Mouse (Mus musculus) frontal cortex, adult (tissue): ENCODE measurements around the gene Gnas.

ENCODE experiments used
- ATAC-seq: cut with Nextera tagmentation; 2 replicates; pipeline ENCODE4 v1.9.2; 2017; ENCODE audit warnings: mild to moderate bottlenecking, moderate library complexity, mixed read lengths; ENCODE audit not compliant: low TSS enrichment

Gnas gene

DNA sequence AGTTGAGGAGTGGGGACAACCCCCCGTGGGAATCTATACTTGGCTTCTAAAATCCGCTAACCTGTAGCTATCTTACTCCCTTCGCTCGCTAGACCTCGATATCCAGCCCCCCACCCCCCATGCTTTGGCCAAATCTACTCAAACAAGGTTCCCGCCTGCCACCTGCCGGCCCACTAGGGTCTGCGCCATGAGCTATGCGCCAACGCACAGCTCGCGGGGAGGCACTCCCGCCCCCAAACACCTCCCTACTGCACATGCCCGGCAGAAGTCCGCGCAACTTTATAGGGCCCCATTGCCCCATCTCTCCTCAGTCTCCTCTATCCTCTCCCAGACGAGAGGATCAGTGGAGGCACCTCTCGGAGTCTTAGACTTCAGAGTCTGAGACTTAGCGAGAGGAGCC, at the start of gene Gnas:
Gene Gnas, plus strand, starts transcription at position 310 of the 400 bp plus-strand sequence.
- ATAC-seq, result 0 out of 2 replicates have a peak, but pooled peaks have one; percentile 23

DNA sequence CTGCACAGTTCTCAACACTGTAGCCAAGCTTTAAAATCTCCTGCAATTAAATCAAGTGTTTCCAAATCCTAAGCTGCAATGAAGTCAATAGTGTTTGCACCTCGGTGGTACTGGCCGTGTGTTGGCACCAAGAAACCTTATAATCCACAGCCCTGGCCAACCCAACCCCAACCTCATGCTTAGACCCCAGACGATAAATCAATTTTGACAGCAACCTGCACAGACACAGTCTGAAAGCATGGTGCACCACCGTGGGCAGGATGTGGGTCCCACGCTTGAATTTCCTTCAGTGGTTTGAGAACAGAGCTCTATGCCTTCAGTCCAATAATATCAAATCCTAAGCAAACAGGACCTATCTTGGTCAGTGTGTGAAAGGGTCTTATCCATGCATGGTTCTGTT, 41.7 kb upstream of the Gnas start:
- no peak for ATAC-seq

DNA sequence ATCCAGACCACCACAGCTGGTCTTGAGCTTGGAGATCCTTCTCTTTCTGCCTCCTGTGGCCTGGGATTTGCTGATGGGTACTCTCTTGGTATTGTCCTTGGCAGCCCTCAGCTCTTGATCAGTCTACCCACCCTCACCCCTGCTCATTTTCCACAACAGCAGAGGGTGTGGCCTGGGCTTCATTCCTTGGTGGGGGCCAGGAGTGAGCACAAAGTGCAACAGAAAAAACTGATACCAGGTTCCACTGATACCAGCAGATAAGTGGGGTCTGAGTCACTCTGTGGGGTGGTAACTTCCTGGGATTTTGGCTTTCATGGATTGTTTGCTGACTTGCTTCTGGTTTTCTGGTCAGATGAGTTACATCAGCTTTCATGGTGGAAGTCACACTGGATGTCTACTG, 32.2 kb upstream of the Gnas start:
- no peak for ATAC-seq

DNA sequence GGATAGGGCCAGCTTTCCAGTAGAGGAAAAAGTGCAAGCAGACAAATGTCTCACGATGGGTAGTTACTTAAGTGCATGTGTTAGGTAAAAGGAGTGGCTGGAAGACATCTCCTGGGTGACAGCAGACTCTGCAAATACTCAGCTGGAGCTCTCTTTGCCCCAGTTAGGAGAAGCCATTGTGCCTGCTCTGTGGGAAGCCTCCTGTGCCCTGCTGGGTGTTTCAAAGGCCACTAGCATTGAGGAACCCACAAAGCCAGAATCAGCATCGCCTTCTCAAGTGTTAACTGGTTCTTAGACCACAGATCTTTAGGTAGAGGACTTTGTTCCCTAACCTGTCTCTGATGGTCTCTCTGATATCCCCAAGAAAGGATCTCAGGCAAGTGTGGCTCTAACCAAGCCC, 26.8 kb upstream of the Gnas start:
- no peak for ATAC-seq

DNA sequence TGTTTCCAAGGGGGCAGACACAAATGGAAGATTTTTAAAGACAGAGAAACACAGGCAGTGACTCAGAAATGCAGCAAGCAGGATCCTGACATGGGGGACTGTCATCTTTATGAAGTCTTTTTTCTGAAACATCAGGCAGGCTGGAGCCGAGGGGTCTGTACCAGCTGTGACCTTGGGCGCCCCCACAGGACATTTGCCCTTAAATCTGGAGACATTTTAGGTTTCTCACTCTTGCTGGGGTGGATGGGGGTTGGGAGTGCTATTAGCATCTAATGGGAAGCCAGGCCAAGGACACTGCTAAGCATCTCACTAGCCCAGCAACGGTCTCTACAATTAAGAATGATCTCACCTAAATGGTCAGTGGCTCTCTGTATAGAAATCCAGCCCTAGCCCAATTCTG, 24.1 kb upstream of the Gnas start:
- ATAC-seq, result no peak

DNA sequence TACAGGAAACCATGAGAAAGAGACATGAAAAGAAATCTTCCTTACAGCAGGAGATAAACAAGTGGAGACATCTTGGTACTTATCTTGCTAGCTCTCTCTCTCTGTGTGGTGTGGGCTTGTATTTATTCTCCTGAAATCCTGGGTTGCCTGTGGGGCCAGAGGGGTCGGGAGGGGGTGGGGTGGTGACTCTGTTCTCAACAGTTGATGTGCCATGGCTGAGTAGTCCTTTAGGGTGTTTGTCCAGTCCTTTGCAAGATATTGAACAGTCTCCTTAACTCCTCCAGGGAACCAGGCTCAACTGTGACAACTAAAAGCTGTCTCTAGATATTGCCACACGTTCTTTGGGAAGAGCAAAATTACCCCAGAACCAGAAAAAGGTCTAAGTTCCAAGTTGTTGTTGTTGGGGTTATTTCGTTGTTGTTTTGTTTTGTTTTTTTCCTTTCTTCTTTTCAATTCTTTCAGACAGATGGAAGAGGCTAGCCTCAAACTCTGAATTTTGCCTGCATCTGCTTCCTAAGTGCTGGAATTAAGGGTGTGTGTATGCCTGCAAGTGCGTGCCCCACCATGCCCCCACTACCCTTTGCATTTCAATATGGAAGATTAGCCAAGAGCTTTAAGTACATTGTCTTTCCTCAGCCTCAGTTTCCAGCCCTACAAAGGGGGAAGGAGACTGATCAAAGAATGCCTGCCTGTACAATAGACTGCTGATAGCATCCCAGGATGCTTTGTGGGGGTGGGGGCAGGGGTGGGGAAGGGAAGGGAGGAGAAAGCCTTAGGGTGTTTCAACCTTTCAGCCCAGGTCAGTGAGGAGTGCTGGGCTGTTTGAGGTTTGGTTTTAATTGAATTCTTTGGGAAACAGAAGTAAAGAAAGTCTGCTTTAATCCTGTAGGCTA, 23.0 kb upstream of the Gnas start:
- ATAC-seq, result no peak

DNA sequence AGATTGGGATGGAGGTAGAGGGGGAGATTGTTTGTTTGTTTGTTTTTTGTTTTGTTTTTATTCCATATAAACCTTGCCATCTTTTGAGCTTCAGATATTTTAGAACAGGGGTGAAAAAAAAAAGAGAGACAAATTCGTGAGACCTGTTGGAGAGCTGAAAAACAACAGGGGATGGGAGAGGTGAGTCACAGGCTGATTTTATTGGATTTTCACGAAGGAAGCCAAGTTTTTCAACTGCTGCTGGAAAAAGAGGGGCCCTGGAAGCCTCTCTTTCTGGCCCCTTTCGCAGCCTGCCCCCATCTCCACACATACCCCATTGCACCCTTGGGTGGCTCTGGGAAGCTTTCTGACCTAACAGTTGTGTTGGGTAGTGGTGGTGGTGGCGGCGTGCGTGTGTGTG, 22.3 kb upstream of the Gnas start:
- no peak for ATAC-seq

DNA sequence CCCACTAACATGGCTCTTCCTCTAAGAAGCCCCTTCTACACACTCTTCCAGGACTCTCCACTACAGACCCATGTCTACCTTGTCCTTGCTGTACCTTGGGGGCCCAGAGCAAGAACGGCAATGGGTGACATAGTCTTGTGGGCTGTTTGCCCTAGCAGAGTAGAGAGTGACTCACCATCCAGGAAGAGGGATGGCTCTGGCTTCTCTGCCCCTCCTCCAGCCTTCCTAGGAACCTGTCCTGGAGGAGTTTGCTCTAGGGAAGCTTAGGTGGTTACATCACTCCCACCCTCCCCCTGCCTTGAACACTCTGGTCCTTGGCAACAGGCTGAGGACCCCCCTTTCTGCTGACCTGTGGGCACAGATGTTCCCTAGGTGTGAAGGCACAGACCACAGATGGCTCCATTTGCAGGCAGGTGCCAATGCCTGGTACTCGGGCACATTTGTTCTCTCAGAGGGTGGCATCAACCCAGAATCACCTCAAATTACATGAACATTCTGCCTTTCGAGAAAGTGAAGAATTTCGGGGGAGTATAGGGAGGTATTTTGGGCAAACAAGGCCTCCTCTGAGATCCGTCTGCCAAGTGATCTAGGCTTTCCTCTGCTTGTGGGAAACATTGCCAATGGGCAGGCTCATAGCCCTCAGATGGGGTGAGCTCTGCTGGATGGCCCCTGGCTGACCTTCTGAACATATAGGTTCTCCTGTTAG, 20.9 kb upstream of the Gnas start:
- ATAC-seq, result peak; percentile 95

DNA sequence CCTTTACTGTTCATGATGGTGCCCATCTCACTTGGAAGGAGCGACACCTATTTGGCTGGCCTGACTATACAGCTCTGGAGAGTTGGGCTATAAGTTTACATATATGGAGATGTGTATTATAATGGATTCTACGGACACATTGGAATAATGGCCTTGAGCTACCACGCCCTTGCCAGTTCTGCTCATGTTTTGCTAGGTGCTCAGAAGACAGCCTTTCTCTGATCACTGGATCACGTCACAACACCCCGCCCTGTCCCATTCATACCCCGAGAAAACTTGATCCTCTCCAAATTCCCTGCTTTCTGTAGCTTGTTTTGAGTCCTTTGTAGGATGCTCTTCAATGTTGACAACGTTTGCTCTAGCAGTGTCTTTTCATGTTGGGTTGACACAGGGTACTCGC, 19.9 kb upstream of the Gnas start:
- no peak for ATAC-seq

DNA sequence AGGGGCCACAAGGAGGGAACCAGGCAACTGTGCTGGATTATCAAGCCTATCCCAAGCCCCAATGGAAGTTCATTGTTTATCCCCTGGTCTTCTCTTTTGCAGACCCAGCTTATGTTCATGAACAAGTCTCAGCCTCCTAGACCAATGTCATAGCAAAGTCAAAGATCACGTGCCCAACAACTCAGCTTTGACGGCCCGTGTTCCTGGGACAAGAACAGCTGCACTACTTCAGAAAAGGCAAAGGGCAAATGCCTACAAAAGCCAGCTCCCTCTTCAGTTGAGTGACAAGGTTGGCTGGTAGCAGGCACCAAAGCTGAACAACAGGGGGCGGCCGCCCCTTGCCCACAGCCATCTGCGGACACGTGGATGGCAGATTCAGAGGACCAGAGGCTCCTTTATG, 13.7 kb upstream of the Gnas start:
- ATAC-seq, result no peak

DNA sequence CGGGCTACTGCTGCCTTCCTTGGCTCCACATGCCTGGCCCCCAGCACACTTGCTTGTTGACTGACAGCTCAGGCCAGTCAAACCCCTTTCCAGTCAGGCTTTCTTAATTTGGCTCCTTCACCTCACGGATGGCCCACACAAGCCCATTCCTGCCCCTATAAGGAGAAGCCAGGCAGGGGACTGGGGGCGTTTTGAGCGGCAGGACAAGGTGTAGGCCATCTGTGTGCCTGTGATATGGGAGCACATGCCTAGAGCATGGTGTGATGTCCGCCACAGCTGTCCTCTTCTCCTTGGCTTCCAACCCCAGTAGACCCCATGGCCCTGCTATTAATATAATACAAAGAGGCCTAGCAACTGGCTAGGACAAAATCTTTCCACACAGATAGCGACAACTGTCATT, 12.7 kb upstream of the Gnas start:
- ATAC-seq, result no peak

DNA sequence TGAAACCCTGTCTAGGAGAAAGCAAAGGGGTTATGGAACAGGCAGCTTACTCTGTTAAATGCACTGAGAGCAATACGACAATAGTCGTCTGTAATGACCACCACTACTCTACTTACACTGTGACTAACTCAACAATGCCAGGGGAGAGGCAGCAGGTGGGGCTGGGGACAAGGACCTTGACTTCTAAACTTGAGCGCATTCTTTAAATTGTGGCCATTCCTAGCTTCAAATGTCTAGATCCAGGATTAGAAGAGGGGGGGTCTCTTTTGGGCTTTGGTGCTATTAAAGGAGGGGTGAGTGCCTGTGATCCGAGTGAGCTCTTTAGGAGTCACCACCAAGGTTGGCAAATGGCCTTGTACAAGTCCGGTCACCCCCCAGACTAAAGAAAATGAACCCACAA, 11.0 kb upstream of the Gnas start:
- ATAC-seq, result no peak

DNA sequence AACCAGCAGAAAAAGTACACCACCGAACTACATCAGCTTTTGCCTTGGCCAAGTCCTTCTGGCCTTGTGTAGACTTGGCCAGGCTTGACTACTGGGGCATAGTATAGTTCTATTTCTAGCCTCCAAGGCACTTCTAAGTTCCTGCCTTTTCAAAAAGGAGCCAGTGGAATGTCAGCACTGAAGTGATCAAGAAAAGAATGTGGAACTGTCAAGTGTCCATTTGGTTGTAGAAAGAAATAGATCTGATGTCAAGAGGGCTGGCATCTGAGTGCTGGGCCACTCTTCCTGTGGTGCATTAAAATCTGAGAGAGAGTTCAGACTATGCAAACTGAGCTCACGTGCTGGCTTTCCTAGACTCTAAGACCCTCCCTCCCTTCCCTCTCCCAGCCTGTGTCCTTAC, 10.2 kb upstream of the Gnas start:
- ATAC-seq, result no peak

DNA sequence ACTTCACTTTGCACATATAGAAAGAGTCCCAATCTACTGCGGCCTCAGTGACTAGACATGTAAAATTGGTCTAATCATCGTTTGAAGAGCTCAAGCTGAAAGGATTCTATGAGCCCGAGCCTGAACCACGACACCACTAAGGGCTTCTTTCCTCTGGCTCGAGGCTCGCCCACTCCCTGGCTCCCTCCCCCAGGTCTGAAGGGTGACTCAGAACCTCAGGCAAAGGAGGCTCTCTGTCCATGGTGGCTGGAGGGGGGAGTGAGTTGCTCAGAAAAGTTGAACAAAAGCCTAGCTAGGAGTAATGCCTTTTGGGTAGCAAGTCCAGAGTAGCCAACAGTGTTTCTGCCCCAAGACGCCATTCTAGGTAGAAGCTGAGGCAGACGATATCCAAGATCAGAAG, 4.3 kb upstream of the Gnas start:
- no peak for ATAC-seq

DNA sequence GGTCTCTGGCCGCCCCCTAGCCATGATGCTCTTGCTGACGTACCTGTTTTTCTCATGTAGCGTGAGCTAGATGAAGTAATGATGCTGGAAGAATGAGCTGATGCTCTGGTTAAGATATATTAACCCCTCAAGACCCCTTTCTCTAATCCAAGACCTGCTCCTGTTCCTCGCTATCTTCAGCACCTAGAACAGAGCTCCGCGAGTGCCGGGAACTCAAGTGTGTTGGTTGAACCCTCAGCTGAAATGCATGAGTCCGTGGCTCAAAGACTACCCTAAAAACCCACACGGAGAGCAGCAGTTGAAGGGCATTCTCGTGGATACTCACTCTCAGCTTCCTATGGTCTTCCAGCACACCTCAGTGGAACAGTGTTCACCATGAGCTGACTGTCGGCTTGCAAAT, 779 bp upstream of the Gnas start:
- no peak for ATAC-seq

DNA sequence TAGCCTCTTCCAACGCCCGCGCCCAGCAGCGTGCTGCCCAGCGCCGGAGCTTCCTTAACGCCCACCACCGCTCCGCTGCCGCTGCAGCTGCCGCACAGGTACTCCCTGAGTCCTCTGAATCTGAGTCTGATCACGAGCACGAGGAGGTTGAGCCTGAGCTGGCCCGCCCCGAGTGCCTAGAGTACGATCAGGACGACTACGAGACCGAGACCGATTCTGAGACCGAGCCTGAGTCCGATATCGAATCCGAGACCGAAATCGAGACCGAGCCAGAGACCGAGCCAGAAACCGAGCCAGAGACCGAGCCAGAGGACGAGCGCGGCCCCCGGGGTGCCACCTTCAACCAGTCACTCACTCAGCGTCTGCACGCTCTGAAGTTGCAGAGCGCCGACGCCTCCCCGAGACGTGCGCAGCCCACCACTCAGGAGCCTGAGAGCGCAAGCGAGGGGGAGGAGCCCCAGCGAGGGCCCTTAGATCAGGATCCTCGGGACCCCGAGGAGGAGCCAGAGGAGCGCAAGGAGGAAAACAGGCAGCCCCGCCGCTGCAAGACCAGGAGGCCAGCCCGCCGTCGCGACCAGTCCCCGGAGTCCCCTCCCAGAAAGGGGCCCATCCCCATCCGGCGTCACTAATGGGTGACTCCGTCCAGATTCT, 812 bp downstream of the Gnas start:
- ATAC-seq, result no peak

DNA sequence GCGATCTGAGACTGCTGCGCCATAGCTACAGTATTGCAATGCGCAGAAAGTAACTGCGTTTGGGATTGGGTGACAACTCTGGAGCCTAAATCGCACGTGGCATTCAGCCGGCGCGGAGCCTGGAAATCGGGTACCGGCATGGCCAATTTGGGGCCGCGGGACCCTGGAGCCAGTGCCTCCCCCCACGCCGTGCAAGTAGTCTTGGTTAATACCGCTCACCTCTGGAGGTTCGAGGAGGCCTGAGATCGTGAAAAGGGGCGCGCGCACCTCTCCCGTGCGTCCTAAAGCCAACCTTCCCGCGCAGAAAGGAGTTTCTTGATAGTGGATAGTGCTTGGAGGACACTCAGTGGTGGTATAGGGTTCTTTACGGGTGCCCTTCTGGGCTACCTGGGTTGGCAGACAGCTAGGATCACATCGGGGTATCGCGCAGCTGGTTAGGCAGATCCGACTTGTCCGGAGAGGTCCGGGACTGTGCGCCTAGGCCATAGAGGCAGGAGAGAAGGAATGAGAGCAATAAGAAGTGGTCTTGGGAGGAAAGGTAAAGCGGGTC, 1.9 kb downstream of the Gnas start:
- ATAC-seq, result no peak

DNA sequence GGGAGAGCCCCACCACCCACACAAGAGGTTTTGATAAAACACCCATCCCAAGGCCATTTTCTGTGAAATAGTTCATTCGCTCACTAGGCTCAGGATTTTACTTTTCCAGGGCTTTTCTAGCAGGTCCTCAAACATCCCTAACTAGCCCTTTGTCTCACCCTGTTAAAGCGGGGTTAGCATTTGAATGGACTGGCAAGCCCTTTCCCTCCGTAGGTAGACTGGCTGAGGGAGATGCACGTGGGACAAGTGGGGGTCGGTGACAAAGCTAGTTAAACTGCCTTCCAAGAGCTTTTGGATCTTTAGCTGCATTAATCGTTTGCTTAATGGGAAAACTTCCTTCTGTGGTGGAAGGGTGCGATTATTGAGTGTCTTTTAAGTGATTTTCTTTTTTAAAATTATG, 3.8 kb downstream of the Gnas start:
- ATAC-seq, result no peak

DNA sequence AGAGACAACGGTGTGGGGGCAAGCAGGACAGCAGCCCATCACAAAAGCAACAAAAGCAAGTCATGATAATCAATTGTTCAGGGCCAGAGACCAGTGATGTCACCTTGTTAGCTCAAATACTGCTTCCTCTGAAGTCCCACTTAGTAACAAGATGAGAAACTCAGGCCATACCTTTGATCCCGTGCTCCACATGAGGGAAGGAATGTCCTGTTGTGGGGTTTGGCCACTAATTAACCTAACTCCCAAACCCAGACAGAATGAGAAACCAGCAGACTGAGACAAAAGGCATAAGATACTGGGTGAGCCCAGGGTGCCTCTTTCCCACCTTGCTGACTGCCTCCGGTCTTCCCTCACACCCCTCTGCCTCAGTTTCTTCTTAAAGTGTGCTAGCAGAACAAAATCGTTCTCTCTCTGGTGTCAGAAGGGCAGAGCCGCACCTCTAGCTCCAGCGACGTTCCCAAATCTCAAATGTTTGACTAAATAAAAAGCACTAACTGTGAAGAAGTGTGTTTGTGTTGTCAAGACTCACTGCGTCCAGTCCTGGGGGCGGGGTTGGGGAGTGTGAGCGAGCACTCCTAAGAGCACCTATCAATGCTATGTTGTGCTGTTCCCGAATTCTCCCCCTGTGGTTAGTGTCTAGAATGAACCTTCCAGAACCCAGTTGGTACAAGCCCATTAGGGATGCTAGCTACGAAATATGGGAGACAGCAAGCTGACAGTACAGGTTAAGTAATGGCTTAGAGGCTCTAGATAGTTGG, 4.7 kb downstream of the Gnas start:
- no peak for ATAC-seq

DNA sequence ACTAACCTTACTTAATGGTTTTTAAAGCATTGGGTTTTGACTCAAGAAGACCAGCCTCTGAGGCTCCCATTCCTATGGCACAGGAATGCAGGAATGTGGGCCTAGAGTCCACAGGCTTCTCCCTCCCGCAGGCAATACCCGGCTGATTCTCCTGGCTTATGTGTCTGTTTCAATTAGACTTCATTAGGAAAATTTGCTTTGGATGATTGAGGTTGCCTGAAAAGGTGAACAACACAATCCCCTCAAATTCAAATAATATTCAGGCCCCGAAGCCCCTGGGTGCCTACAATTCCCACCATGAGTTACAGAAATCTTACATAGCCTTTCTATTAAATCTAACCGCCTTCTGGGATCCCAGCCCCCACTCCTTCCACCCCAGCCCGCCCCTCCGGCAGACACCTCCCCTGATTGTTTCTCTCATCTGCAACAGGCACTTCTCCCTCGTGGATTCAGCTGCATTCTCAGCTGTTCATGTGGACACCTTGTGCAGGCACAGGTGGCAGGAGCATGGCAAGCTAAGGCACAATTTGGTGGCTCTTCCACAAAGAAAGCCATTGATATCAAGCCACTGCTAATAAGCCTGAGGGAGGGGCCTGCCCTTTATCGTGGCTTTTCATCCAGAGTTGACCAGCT, 7.0 kb downstream of the Gnas start:
- ATAC-seq, result no peak

DNA sequence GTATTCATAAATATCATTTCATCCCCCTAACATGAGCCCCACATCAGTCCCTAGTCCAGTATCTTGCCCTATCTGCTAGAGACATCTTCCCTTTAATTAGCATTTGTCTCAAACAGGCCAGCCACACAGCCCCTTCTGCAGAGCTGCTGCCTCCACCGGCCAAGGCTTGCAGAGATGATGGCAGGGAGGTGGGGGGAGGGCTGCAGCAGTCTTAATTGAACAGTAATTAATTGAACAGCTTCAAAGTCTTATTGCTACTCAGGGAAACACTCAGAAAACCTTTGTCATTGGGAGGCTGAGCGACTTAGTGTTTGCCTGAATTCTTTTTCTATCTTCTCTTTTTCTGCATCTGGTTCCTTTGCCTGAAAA, 7.5 kb downstream of the Gnas start:
- ATAC-seq, result no peak
